Mouse (Mus musculus) kidney, adult 2 months (tissue): ENCODE results near the gene Apold1. TPM values are rescaled to one million over a fixed set of nuclear protein-coding genes. Genes with fewer than 3 reads are reported as not detected.
A peak's percentile ranks its signal among the peaks of the same experiment; 100 is the strongest.

ENCODE experiments used
- DNase-seq: peaks from one replicate; pipeline ENCODE4 v3.0.0; 2021
- H3K27ac ChIP-seq: fragments of 200-500 bp; 2 replicates; pipeline ENCODE4 v1.5.1; 2012; ENCODE audit warnings: low read depth, low read length, control low read depth, inconsistent platforms; ENCODE audit not compliant: insufficient read depth
- H3K27me3 ChIP-seq: fragments of 200-500 bp; replicated peaks from 2 replicates; pipeline ENCODE4 v1.6.1; 2012; ENCODE audit warnings: mild to moderate bottlenecking, moderate library complexity, low read length, inconsistent platforms; ENCODE audit not compliant: control insufficient read depth, insufficient read depth
- H3K36me3 ChIP-seq: fragments of 200-500 bp; 2 replicates; pipeline ENCODE4 v1.6.1; 2012; ENCODE audit warnings: mild to moderate bottlenecking, moderate library complexity, low read length, inconsistent platforms; ENCODE audit not compliant: control insufficient read depth, insufficient read depth
- H3K4me1 ChIP-seq: fragments of 200-500 bp; 2 replicates; pipeline ENCODE4 v1.6.1; 2011; ENCODE audit warnings: low read length; ENCODE audit not compliant: control insufficient read depth, insufficient read depth
- H3K4me3 ChIP-seq: fragments of 200-500 bp; 2 replicates; pipeline ENCODE4 v1.5.1; 2011; ENCODE audit warnings: mild to moderate bottlenecking, low read depth, low read length, control low read depth; ENCODE audit not compliant: insufficient read depth
- CTCF ChIP-seq: fragments of 200-500 bp; conservative IDR thresholded peaks from 2 replicates; pipeline ENCODE4 v1.5.1; 2011; ENCODE audit warnings: low read depth, mild to moderate bottlenecking, control low read depth, low read length, moderate library complexity, mixed read lengths; ENCODE audit not compliant: insufficient read depth, insufficient read length
- POLR2A ChIP-seq: fragments of 200-500 bp; IDR thresholded peaks from one replicate; pipeline ENCODE4 v1.6.1; 2011; ENCODE audit warnings: low read depth, low read length, control low read depth
- WGBS: fragments of 180-500 bp; shearing (Covaris S2); methylation state at CpG from one replicate; pipeline ENCODE4 v1.1.7; 2018; 5-methylcytosine and 5-hydroxymethylcytosine counted together
- polyA plus RNA-seq: library from polyadenylated mRNA; depleted of rRNA; stranded (reverse); fragments of >200 nt; gene quantifications from 2 replicates; pipeline ENCODE4 v1.2.3, GENCODE M21; 2012; rRNA removed

Apold1 gene
- polyA plus RNA-seq, 1 experiment: 0.72 TPM

DNA sequence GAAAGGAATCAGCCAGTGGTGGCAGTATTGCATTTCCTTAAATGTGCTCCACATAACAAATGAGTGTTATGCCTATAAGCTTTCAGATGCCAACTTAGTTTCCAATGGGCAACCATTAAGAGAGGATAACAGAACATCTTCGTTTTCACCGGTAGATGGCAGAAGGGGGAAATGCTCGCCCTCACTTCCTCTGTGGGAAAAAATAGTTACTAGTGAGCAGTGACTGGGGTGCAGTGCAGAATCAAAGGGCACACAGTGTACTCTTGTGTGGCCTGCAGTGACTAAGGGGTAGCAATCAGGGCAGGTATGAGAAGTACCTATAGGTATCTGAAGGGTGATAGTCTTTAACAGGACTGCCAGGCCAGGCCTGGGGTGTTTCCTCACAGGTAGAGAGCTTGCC lies 44.7 kb downstream of the Apold1 start:
- DNase-seq: peak; percentile 57
- TF ChIP-seq POLR2A (no peak), CTCF (peak; percentile 48)
- Histone ChIP-seq H3K27ac (0 out of 2 replicates have a peak overlapping the region, but pooled peaks have one; percentile 8), H3K36me3 (0 out of 2 replicates have a peak, but pooled peaks cover 3% of the 10 kb centered on the region), H3K4me3 (no peak overlapping the region), H3K4me1 (peaks cover 3% of the 10 kb centered on the region), H3K27me3 (no peaks in the 10 kb centered on the region)
- WGBS: 10% methylated on average over 3 of the region's 3 CpGs

DNA sequence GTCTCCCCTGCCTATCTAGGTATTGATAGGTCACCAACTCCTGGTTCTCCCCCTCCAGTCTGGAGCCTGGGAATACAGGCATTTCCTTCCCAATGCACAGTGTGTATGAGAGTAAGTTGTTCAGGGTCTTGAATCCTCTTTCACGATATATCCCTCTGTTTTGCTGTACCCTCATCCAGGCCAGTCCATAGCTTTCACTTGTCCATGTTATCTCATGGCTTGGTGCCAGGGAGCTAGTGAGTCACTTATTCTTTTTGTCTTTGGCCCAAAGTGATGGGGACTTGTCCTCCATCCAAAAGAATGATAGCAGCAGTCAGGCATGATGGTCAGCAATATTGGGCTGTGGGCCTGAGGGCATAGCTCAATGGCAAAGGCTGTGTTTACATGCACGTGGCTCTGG lies 45.2 kb downstream of the Apold1 start:
- Histone ChIP-seq H3K27ac (no peak overlapping the region), H3K36me3 (0 out of 2 replicates have a peak, but pooled peaks cover 3% of the 10 kb centered on the region), H3K4me1 (peaks cover 3% of the 10 kb centered on the region), H3K4me3 (no peak overlapping the region), H3K27me3 (no peaks in the 10 kb centered on the region)
- TF ChIP-seq CTCF (no peak), POLR2A (no peak)
- WGBS: 69% methylated on average over 2 of the region's 2 CpGs
- DNase-seq: no peak

DNA sequence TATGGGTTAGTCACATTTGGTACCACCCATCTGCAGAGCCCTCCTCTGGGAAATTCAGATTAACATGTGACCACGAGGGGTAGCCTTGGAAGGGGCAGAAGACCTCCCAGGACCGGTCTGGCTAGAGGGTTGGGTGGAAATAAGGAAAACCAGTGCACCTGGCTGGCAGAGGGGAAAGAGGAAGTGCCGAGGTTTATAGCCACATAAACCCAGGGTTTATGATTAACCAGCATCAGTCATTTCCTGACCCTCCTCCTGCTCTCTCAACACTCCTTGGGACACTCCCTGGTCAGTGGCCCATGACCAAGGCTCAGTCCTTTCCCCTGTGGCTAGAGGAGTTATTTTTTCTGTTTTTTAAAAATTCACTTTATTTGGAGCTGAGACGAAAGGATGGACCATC lies 47.7 kb downstream of the Apold1 start:
- peak; percentile 82 for DNase-seq
- H3K4me3 ChIP-seq: no peak overlapping the region
- H3K36me3 ChIP-seq: 0 out of 2 replicates have a peak, but pooled peaks cover 2% of the 10 kb centered on the region
- WGBS: 17% methylated on average over 4 of the region's 4 CpGs
- no peak overlapping the region for H3K27ac ChIP-seq
- no peaks in the 10 kb centered on the region for H3K27me3 ChIP-seq
- TF ChIP-seq CTCF (no peak), POLR2A (no peak)
- H3K4me1 ChIP-seq: peaks cover 3% of the 10 kb centered on the region

Other genes with a start within 250 kb of the Apold1 start
- 11.7 and 17.6 TPM in 2 replicates for gene Dusp16, start 189.1 kb upstream of the Apold1 start, polyA plus RNA-seq
- 20.4 and 26.1 TPM in 2 replicates for gene Crebl2, start 151.6 kb upstream of the Apold1 start, polyA plus RNA-seq
- gene Gpr19, start 83.1 kb upstream of the Apold1 start, polyA plus RNA-seq: 6.4 and 7.9 TPM in 2 replicates
- gene Cdkn1b, start 61.3 kb upstream of the Apold1 start, polyA plus RNA-seq: 15.9 and 17.1 TPM in 2 replicates
- gene Ddx47, start 29.9 kb downstream of the Apold1 start, polyA plus RNA-seq: 38.6 and 44.0 TPM in 2 replicates
- gene Gprc5a, start 83.9 kb downstream of the Apold1 start, polyA plus RNA-seq: 3.3 and 4.3 TPM in 2 replicates
- gene Gprc5d, start 136.6 kb downstream of the Apold1 start, polyA plus RNA-seq: 0.09 and 0.19 TPM in 2 replicates
- 14.2 and 15.6 TPM in 2 replicates for gene Fam234b, start 216.3 kb downstream of the Apold1 start, polyA plus RNA-seq
- gene Hebp1, start 216.3 kb downstream of the Apold1 start, polyA plus RNA-seq: 71.1 and 82.9 TPM in 2 replicates